Mouse (Mus musculus) CH12F3 (cell line): ENCODE data around the gene Sbk3.
"Not testable (repeated sequence)": the region's sequence is repeated elsewhere in the genome, so short reads cannot be mapped to it uniquely, and the experiment has no call there.

Experiments used
- in situ Hi-C: fragments of 300-500 bp; cut with MboI; formaldehyde crosslinking; loops from 2 replicates; pipeline ENCODE4 v1.14.3; 2020; ENCODE audit warnings: low sequenced_read_pairs

Sbk3 gene

GRCm38 (mm10) chr7:4971068-4971467, at the start of gene Sbk3:
TSS of gene Sbk3 (minus strand) at chr7:4971168.
- in situ Hi-C loops = no loop called here

GRCm38 (mm10) chr7:5020685-5021084, 49.7 kb upstream of the Sbk3 start:
- in situ Hi-C loops = no loop called here

GRCm38 (mm10) chr7:5020000-5020681, 49.2 kb upstream of the Sbk3 start, which contains the start of the genes Zfp865 and Ccdc106:
TSS of gene Zfp865 (plus strand) at chr7:5020376.
TSS of gene Ccdc106 (plus strand) at chr7:5020553.
- in situ Hi-C loops = no loop called here

GRCm38 (mm10) chr7:5019576-5019975, 48.6 kb upstream of the Sbk3 start:
- in situ Hi-C loops = not testable (repeated sequence)

- in situ Hi-C loops = no loop called here
These were observed 47.0 kb upstream of the Sbk3 start for GRCm38 (mm10) chr7:5017931-5018330.

- in situ Hi-C loops = no loop called here
These were observed 46.4 kb upstream of the Sbk3 start for GRCm38 (mm10) chr7:5017352-5017751.

- in situ Hi-C loops = no loop called here
These were observed 46.0 kb upstream of the Sbk3 start for GRCm38 (mm10) chr7:5016920-5017319.

GRCm38 (mm10) chr7:5016057-5016456, 45.1 kb upstream of the Sbk3 start:
- in situ Hi-C loops = no loop called here

- in situ Hi-C loops = no loop called here
These were observed 44.4 kb upstream of the Sbk3 start, which contains the start of gene Gm44973 for GRCm38 (mm10) chr7:5015118-5016001. TSS of gene Gm44973 (plus strand) at chr7:5015496.

- in situ Hi-C loops = no loop called here
These were observed 43.5 kb upstream of the Sbk3 start, which contains the start of the genes Zfp524 and Fiz1 for GRCm38 (mm10) chr7:5014251-5015117. TSS of gene Zfp524 (plus strand) at chr7:5014415. TSS of gene Fiz1 (minus strand) at chr7:5014697.

GRCm38 (mm10) chr7:5012681-5013513, 41.9 kb upstream of the Sbk3 start:
- in situ Hi-C loops = no loop called here

- in situ Hi-C loops = no loop called here
These were observed 37.3 kb upstream of the Sbk3 start for GRCm38 (mm10) chr7:5008229-5008628.

- in situ Hi-C loops = not testable (repeated sequence)
These were observed 31.9 kb upstream of the Sbk3 start for GRCm38 (mm10) chr7:5002876-5003275.

GRCm38 (mm10) chr7:4999876-5000275, 28.9 kb upstream of the Sbk3 start:
- in situ Hi-C loops = no loop called here

- in situ Hi-C loops = no loop called here
These were observed 26.0 kb upstream of the Sbk3 start for GRCm38 (mm10) chr7:4996934-4997333.

- in situ Hi-C loops = no loop called here
These were observed 25.3 kb upstream of the Sbk3 start, which contains the start of gene Zfp579 for GRCm38 (mm10) chr7:4996003-4996895. TSS of gene Zfp579 (minus strand) at chr7:4996158.

- in situ Hi-C loops = no loop called here
These were observed 24.5 kb upstream of the Sbk3 start for GRCm38 (mm10) chr7:4995268-4996002.
